Mouse (Mus musculus) midbrain, embryonic 14.5 days (tissue): ENCODE data around the gene Acadvl. TPM values are rescaled to one million over a fixed set of nuclear protein-coding genes. Genes with fewer than 3 reads are reported as not detected.

Source experiments
- ATAC-seq: fragments of 200-750 bp; cut with Nextera tagmentation; 2 replicates; pipeline ENCODE4 v1.8.0; 2017; ENCODE audit warnings: moderate number of reproducible peaks, moderate library complexity; ENCODE audit not compliant: low FRiP score, low TSS enrichment
- DNase-seq: peaks from one replicate; pipeline ENCODE4 v3.0.0-alpha.2; 2015
- H3K27ac ChIP-seq: fragments of 300-500 bp; sonication (generic); replicated peaks from 2 replicates; pipeline ENCODE4 v1.5.1; 2014; ENCODE audit warnings: mild to moderate bottlenecking, low read depth, low read length, moderate library complexity
- H3K27me3 ChIP-seq: fragments of 300-500 bp; sonication (generic); 2 replicates; pipeline ENCODE4 v1.6.1; 2014; ENCODE audit warnings: low read length, control low read depth, mixed read lengths; ENCODE audit not compliant: control insufficient read depth, insufficient read depth
- H3K36me3 ChIP-seq: fragments of 300-500 bp; sonication (generic); 2 replicates; pipeline ENCODE4 v1.6.1; 2014; ENCODE audit warnings: low read length, control low read depth; ENCODE audit not compliant: control insufficient read depth, insufficient read depth
- H3K4me1 ChIP-seq: fragments of 300-500 bp; sonication (generic); 2 replicates; pipeline ENCODE4 v1.6.1; 2014; ENCODE audit warnings: mild to moderate bottlenecking, antibody characterized with exemption, low read length, control low read depth; ENCODE audit not compliant: control insufficient read depth, insufficient read depth
- H3K4me2 ChIP-seq: fragments of 300-500 bp; sonication (generic); 2 replicates; pipeline ENCODE4 v1.6.1; 2014; ENCODE audit warnings: mild to moderate bottlenecking, low read length, moderate library complexity
- H3K4me3 ChIP-seq: fragments of 300-500 bp; sonication (generic); replicated peaks from 2 replicates; pipeline ENCODE4 v1.5.1; 2014; ENCODE audit warnings: low read depth, low read length
- H3K9ac ChIP-seq: fragments of 300-500 bp; sonication (generic); replicated peaks from 2 replicates; pipeline ENCODE4 v1.6.1; 2014; ENCODE audit warnings: mild to moderate bottlenecking, low read length, moderate library complexity
- H3K9me3 ChIP-seq: fragments of 300-500 bp; sonication (generic); 2 replicates; pipeline ENCODE4 v1.6.1; 2016; ENCODE audit warnings: low read length, control low read depth, mixed read lengths; ENCODE audit not compliant: control insufficient read depth
- WGBS: fragments of 180-500 bp; shearing (Covaris S2); extraction: QIAGEN DNeasy Blood & Tissue Kit; methylation state at CpG from one replicate; pipeline ENCODE4 v1.1.7; 2014; 5-methylcytosine and 5-hydroxymethylcytosine counted together
- polyA plus RNA-seq: library from polyadenylated mRNA; unstranded; fragments of >200 nt; fragmentation: Nextera tagmentation; extraction: Ambion mirVana; gene quantifications from 2 replicates; pipeline ENCODE4 v1.2.1, GENCODE M21; 2014

The Acadvl gene
- polyA plus RNA-seq, 1 experiment from 2014 or later = 49.6 TPM

GRCm38 (mm10) chr11:70021264-70022132, 6.3 kb upstream of the Acadvl start:
- Histone ChIP-seq H3K4me3 (peak overlapping the region; percentile 77), H3K9ac (peak overlapping the region; percentile 80; the same call in 1 of the 2 replicates), H3K27me3 (no peaks in the 10 kb centered on the region), H3K27ac (peak overlapping the region; percentile 94), H3K36me3 (no peaks in the 10 kb centered on the region), H3K4me2 (peak overlapping the region; percentile 89), H3K9me3 (no peaks in the 10 kb centered on the region), H3K4me1 (peaks cover 73% of the 10 kb centered on the region)
- DNase-seq (peak; percentile 99), ATAC-seq (peak; percentile 87)
- under 1% methylated on average over 40 of the region's 40 CpGs for WGBS

DNA sequence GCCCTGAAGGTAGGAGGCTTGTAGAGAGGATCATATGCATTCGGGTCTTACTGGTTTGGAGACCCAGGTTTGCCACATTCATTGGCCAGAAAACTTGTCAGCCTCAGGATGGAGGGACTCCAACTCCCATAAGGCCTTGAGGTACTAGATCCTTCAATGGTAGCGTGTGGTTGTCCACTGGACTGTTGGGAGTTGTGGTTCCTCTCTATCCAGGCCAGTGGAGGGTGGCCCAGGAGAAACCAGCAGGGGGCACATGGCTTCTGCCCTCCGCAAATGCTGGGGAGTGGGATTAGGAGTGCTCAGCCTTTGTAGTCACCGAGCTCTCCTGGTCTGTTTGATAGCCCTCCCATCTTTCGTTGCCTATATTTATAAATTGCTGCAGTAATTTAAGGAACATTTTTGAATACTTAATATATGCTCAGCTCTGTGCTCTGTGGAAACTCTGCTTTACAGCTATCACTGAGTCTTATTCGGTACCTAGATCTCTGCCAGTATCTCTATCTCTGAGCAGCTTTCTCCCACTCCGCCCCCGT, 5.6 kb upstream of the Acadvl start:
- peak overlapping the region; percentile 80 for H3K9ac ChIP-seq
- no peaks in the 10 kb centered on the region for H3K9me3 ChIP-seq
- H3K4me1 ChIP-seq = peaks cover 66% of the 10 kb centered on the region
- 1% methylated on average over 8 of the region's 8 CpGs for WGBS
- DNase-seq = peak; percentile 89
- peak overlapping the region; percentile 94 for H3K27ac ChIP-seq
- peak overlapping the region; percentile 77 for H3K4me3 ChIP-seq
- H3K27me3 ChIP-seq = no peaks in the 10 kb centered on the region
- H3K36me3 ChIP-seq = no peaks in the 10 kb centered on the region
- peak; percentile 83 for ATAC-seq
- peak overlapping the region; percentile 89 for H3K4me2 ChIP-seq

GRCm38 (mm10) chr11:70020022-70020631, 4.9 kb upstream of the Acadvl start:
- H3K9me3 ChIP-seq = no peaks in the 10 kb centered on the region
- DNase-seq (peak; percentile 38), ATAC-seq (no peak)
- no peaks in the 10 kb centered on the region for H3K27me3 ChIP-seq
- peak overlapping the region; percentile 94 for H3K27ac ChIP-seq
- peak overlapping the region; percentile 89 for H3K4me2 ChIP-seq
- peak overlapping the region; percentile 77 for H3K4me3 ChIP-seq
- H3K36me3 ChIP-seq = no peaks in the 10 kb centered on the region
- H3K9ac ChIP-seq = peak overlapping the region; percentile 80; the same call in 1 of the 2 replicates
- 9% methylated on average over 8 of the region's 8 CpGs for WGBS
- peaks cover 63% of the 10 kb centered on the region for H3K4me1 ChIP-seq

- H3K9me3 ChIP-seq = no peaks in the 10 kb centered on the region
Measured at GRCm38 (mm10) chr11:70019495-70020021, 4.3 kb upstream of the Acadvl start.

GRCm38 (mm10) chr11:70018131-70018990, 3.1 kb upstream of the Acadvl start:
- peaks cover 9% of the 10 kb centered on the region for H3K36me3 ChIP-seq
- whole genome bisulfite sequencing = under 1% methylated on average over 25 of the region's 25 CpGs
- H3K9ac ChIP-seq = peak overlapping the region; percentile 80
- peak overlapping the region; percentile 89 for H3K4me2 ChIP-seq
- H3K27me3 ChIP-seq = no peaks in the 10 kb centered on the region
- no peaks in the 10 kb centered on the region for H3K9me3 ChIP-seq
- peak overlapping the region; percentile 77 for H3K4me3 ChIP-seq
- peak overlapping the region; percentile 94 for H3K27ac ChIP-seq
- H3K4me1 ChIP-seq = peaks cover 57% of the 10 kb centered on the region
- DNase-seq (peak; percentile 94), ATAC-seq (no peak)

More at GRCm38 (mm10) chr11:70019495-70020021, 4.3 kb upstream of the Acadvl start:
- Histone ChIP-seq H3K4me2 (peak overlapping the region; percentile 89), H3K9ac (peak overlapping the region; percentile 80; the same call in 1 of the 2 replicates), H3K27ac (peak overlapping the region; percentile 94), H3K36me3 (no peaks in the 10 kb centered on the region), H3K4me1 (peaks cover 64% of the 10 kb centered on the region), H3K27me3 (no peaks in the 10 kb centered on the region), H3K4me3 (peak overlapping the region; percentile 77)
- no peak for ATAC-seq
- WGBS = 17% methylated on average over 2 of the region's 2 CpGs
- DNase-seq = no peak

GRCm38 (mm10) chr11:70017199-70017767, 2.1 kb upstream of the Acadvl start:
- no peak for DNase-seq
- H3K4me3 ChIP-seq = peak overlapping the region; percentile 77
- peaks cover 46% of the 10 kb centered on the region for H3K4me1 ChIP-seq
- no peaks in the 10 kb centered on the region for H3K27me3 ChIP-seq
- H3K36me3 ChIP-seq = peaks cover 19% of the 10 kb centered on the region
- H3K9me3 ChIP-seq = no peaks in the 10 kb centered on the region
- 27% methylated on average over 7 of the region's 7 CpGs for WGBS
- H3K9ac ChIP-seq = peak overlapping the region; percentile 80
- no peak for ATAC-seq
- H3K4me2 ChIP-seq = peak overlapping the region; percentile 89
- H3K27ac ChIP-seq = peak overlapping the region; percentile 94

- WGBS = 50% methylated on average over 3 of the region's 3 CpGs
- Histone ChIP-seq H3K36me3 (peaks cover 25% of the 10 kb centered on the region), H3K4me2 (peak within 1 kb of the TSS; percentile 89), H3K27me3 (no peaks in the 10 kb centered on the region), H3K27ac (peak within 1 kb of the TSS; percentile 94), H3K9me3 (no peaks in the 10 kb centered on the region), H3K4me3 (peak within 1 kb of the TSS; percentile 77), H3K4me1 (peaks cover 42% of the 10 kb centered on the region), H3K9ac (peak within 1 kb of the TSS; percentile 80)
- no peak for ATAC-seq
- no peak for DNase-seq
Measured at GRCm38 (mm10) chr11:70016669-70017068, 1.5 kb upstream of the Acadvl start, which contains the start of gene Dlg4. Gene Dlg4, plus strand, starts transcription at chr11:70016942.
